Mouse (Mus musculus) testis, adult 2 months (tissue): ENCODE measurements around the gene Rab11fip4. TPM values are rescaled to one million over a fixed set of nuclear protein-coding genes. Genes with fewer than 3 reads are reported as not detected.

Experiments
- H3K27ac ChIP-seq: fragments of 200-500 bp; 2 replicates; pipeline ENCODE4 v1.5.1; 2012; ENCODE audit warnings: low read depth, low read length; ENCODE audit not compliant: control insufficient read depth, insufficient read depth
- H3K27me3 ChIP-seq: fragments of 200-500 bp; 2 replicates; pipeline ENCODE4 v1.6.1; 2012; ENCODE audit warnings: mild to moderate bottlenecking, low read length, moderate library complexity; ENCODE audit not compliant: control insufficient read depth, insufficient read depth
- H3K36me3 ChIP-seq: fragments of 200-500 bp; 2 replicates; pipeline ENCODE4 v1.6.1; 2012; ENCODE audit warnings: mild to moderate bottlenecking, low read length; ENCODE audit not compliant: control insufficient read depth, insufficient read depth
- H3K4me1 ChIP-seq: fragments of 200-500 bp; 2 replicates; pipeline ENCODE4 v1.6.1; 2012; ENCODE audit warnings: low read length; ENCODE audit not compliant: control insufficient read depth, insufficient read depth
- H3K4me3 ChIP-seq: fragments of 200-500 bp; 2 replicates; pipeline ENCODE4 v1.5.1; 2012; ENCODE audit warnings: low read depth, mild to moderate bottlenecking, low read length, moderate library complexity, mixed read lengths; ENCODE audit not compliant: control insufficient read depth
- CTCF ChIP-seq: fragments of 200-500 bp; IDR thresholded peaks from 2 replicates; pipeline ENCODE4 v1.5.1; 2012; ENCODE audit warnings: low read depth, mild to moderate bottlenecking, inconsistent platforms, low read length, moderate library complexity; ENCODE audit not compliant: control insufficient read depth, insufficient read depth, insufficient replicate concordance
- POLR2A ChIP-seq: fragments of 200-500 bp; IDR thresholded peaks from 2 replicates; pipeline ENCODE4 v1.6.1; 2012; ENCODE audit warnings: low read depth, mild to moderate bottlenecking, inconsistent platforms, low read length, moderate library complexity; ENCODE audit not compliant: control insufficient read depth
- polyA plus RNA-seq: library from polyadenylated mRNA; depleted of rRNA; stranded (reverse); fragments of >200 nt; gene quantifications from 2 replicates; pipeline ENCODE4 v1.2.3, GENCODE M21; 2012

Gene Rab11fip4
- polyA plus RNA-seq, 1 experiment: 12.1 TPM

GRCm38 (mm10) chr11:79681182-79681581 lies 90.2 kb downstream of the Rab11fip4 start:
- H3K4me1 ChIP-seq: 0 out of 2 replicates have a peak, but pooled peaks cover 2% of the 10 kb centered on the region
- TF ChIP-seq POLR2A: no peak
- TF ChIP-seq CTCF: no peak
- no peak overlapping the region for H3K27ac ChIP-seq
- H3K36me3 ChIP-seq: no peaks in the 10 kb centered on the region
- H3K27me3 ChIP-seq: no peaks in the 10 kb centered on the region
- H3K4me3 ChIP-seq: no peak overlapping the region

GRCm38 (mm10) chr11:79681798-79682197 lies 90.8 kb downstream of the Rab11fip4 start:
- Histone ChIP-seq H3K36me3 (no peaks in the 10 kb centered on the region), H3K27me3 (no peaks in the 10 kb centered on the region), H3K4me3 (no peak overlapping the region), H3K27ac (no peak overlapping the region), H3K4me1 (0 out of 2 replicates have a peak, but pooled peaks cover 2% of the 10 kb centered on the region)
- no peak for TF ChIP-seq POLR2A
- TF ChIP-seq CTCF: no peak

- no peaks in the 10 kb centered on the region; the same call in 1 of the 2 replicates for H3K36me3 ChIP-seq
- 0 out of 2 replicates have a peak, but pooled peaks cover 2% of the 10 kb centered on the region for H3K4me1 ChIP-seq
- H3K4me3 ChIP-seq: no peak overlapping the region
- no peaks in the 10 kb centered on the region for H3K27me3 ChIP-seq
- no peak overlapping the region for H3K27ac ChIP-seq
- no peak for TF ChIP-seq POLR2A
- no peak for TF ChIP-seq CTCF
Observed at GRCm38 (mm10) chr11:79685109-79685508, 94.1 kb downstream of the Rab11fip4 start.

GRCm38 (mm10) chr11:79686501-79687121 lies 95.6 kb downstream of the Rab11fip4 start:
- H3K36me3 ChIP-seq: no peaks in the 10 kb centered on the region; the same call in 1 of the 2 replicates
- H3K27ac ChIP-seq: no peak overlapping the region
- H3K4me3 ChIP-seq: no peak overlapping the region
- no peaks in the 10 kb centered on the region for H3K4me1 ChIP-seq
- no peaks in the 10 kb centered on the region for H3K27me3 ChIP-seq
- no peak for TF ChIP-seq POLR2A
- TF ChIP-seq CTCF: peak; percentile 81

GRCm38 (mm10) chr11:79689916-79690315 lies 98.9 kb downstream of the Rab11fip4 start:
- H3K27me3 ChIP-seq: no peaks in the 10 kb centered on the region
- H3K36me3 ChIP-seq: no peaks in the 10 kb centered on the region; the same call in 1 of the 2 replicates
- H3K4me1 ChIP-seq: no peaks in the 10 kb centered on the region
- no peak for TF ChIP-seq CTCF
- TF ChIP-seq POLR2A: no peak
- H3K27ac ChIP-seq: no peak overlapping the region
- H3K4me3 ChIP-seq: no peak overlapping the region

GRCm38 (mm10) chr11:79691513-79691912 lies 100.5 kb downstream of the Rab11fip4 start:
- peaks cover 2% of the 10 kb centered on the region; the same call in 1 of the 2 replicates for H3K4me1 ChIP-seq
- no peaks in the 10 kb centered on the region for H3K27me3 ChIP-seq
- H3K36me3 ChIP-seq: no peaks in the 10 kb centered on the region; the same call in 1 of the 2 replicates
- H3K4me3 ChIP-seq: no peak overlapping the region
- TF ChIP-seq POLR2A: no peak
- no peak for TF ChIP-seq CTCF
- H3K27ac ChIP-seq: no peak overlapping the region

GRCm38 (mm10) chr11:79696390-79697307 lies 105.6 kb downstream of the Rab11fip4 start:
- TF ChIP-seq POLR2A: peak; percentile 18; the same call in 1 of the 2 replicates
- TF ChIP-seq CTCF: no peak
- no peak overlapping the region for H3K4me3 ChIP-seq
- no peak overlapping the region for H3K27ac ChIP-seq
- no peaks in the 10 kb centered on the region; the same call in 1 of the 2 replicates for H3K36me3 ChIP-seq
- no peaks in the 10 kb centered on the region for H3K27me3 ChIP-seq
- peaks cover 2% of the 10 kb centered on the region; the same call in 1 of the 2 replicates for H3K4me1 ChIP-seq
